Mouse (Mus musculus): ENCODE data around the gene Sypl. TPM values are rescaled to one million over a fixed set of nuclear protein-coding genes. Genes with fewer than 3 reads are reported as not detected.

The Sypl gene
- polyA plus RNA-seq, 1 experiment: 148 TPM

GRCm38 (mm10) chr12:33003339-33003965 is 49.8 kb downstream of the Sypl start:
- 82% methylated on average over 8 of the region's 8 CpGs for WGBS
- H3K36me3 ChIP-seq (ENCODE audit: control insufficient read depth, insufficient read depth, low read length): no peaks in the 10 kb centered on the region

GRCm38 (mm10) chr12:33005858-33006257 is 52.2 kb downstream of the Sypl start:
- Histone ChIP-seq H3K4me1 (ENCODE audit: control insufficient read depth, insufficient read depth, low read length) (no peaks in the 10 kb centered on the region), H3K27ac (ENCODE audit: insufficient read depth, low read depth, low read length) (no peak overlapping the region), H3K4me3 (ENCODE audit: insufficient read depth, low read depth, low read length) (no peak overlapping the region), H3K36me3 (ENCODE audit: control insufficient read depth, insufficient read depth, low read length) (no peaks in the 10 kb centered on the region), H3K27me3 (replicated peaks; ENCODE audit: control insufficient read depth, insufficient read depth, low read length) (no peaks in the 10 kb centered on the region)
- TF ChIP-seq POLR2A (IDR thresholded peaks at IDR 0.05; ENCODE audit: low read depth, low read length): no peak
- no peak for TF ChIP-seq CTCF (conservative IDR thresholded peaks at IDR 0.05; ENCODE audit: insufficient read depth, insufficient read length, low read depth, low read length)
- WGBS: 77% methylated on average over 5 of the region's 5 CpGs
- no peak for DNase-seq

More at GRCm38 (mm10) chr12:33003339-33003965, 49.8 kb downstream of the Sypl start:
- no peak for DNase-seq
- TF ChIP-seq POLR2A (IDR thresholded peaks at IDR 0.05; ENCODE audit: low read depth, low read length) (no peak), CTCF (conservative IDR thresholded peaks at IDR 0.05; ENCODE audit: insufficient read depth, insufficient read length, low read depth, low read length) (no peak)
- H3K27me3 ChIP-seq (replicated peaks; ENCODE audit: control insufficient read depth, insufficient read depth, low read length): no peaks in the 10 kb centered on the region
- no peaks in the 10 kb centered on the region for H3K4me1 ChIP-seq (ENCODE audit: control insufficient read depth, insufficient read depth, low read length)
- H3K4me3 ChIP-seq (ENCODE audit: insufficient read depth, low read depth, low read length): no peak overlapping the region
- no peak overlapping the region for H3K27ac ChIP-seq (ENCODE audit: insufficient read depth, low read depth, low read length)

GRCm38 (mm10) chr12:33007176-33007575 is 53.5 kb downstream of the Sypl start:
- no peak for DNase-seq
- Histone ChIP-seq H3K36me3 (ENCODE audit: control insufficient read depth, insufficient read depth, low read length) (no peaks in the 10 kb centered on the region), H3K4me3 (ENCODE audit: insufficient read depth, low read depth, low read length) (no peak overlapping the region), H3K4me1 (ENCODE audit: control insufficient read depth, insufficient read depth, low read length) (no peaks in the 10 kb centered on the region), H3K27ac (ENCODE audit: insufficient read depth, low read depth, low read length) (no peak overlapping the region), H3K27me3 (replicated peaks; ENCODE audit: control insufficient read depth, insufficient read depth, low read length) (no peaks in the 10 kb centered on the region)
- WGBS: 91% methylated on average over 2 of the region's 2 CpGs
- TF ChIP-seq CTCF (conservative IDR thresholded peaks at IDR 0.05; ENCODE audit: insufficient read depth, insufficient read length, low read depth, low read length) (no peak), POLR2A (IDR thresholded peaks at IDR 0.05; ENCODE audit: low read depth, low read length) (no peak)

DNA sequence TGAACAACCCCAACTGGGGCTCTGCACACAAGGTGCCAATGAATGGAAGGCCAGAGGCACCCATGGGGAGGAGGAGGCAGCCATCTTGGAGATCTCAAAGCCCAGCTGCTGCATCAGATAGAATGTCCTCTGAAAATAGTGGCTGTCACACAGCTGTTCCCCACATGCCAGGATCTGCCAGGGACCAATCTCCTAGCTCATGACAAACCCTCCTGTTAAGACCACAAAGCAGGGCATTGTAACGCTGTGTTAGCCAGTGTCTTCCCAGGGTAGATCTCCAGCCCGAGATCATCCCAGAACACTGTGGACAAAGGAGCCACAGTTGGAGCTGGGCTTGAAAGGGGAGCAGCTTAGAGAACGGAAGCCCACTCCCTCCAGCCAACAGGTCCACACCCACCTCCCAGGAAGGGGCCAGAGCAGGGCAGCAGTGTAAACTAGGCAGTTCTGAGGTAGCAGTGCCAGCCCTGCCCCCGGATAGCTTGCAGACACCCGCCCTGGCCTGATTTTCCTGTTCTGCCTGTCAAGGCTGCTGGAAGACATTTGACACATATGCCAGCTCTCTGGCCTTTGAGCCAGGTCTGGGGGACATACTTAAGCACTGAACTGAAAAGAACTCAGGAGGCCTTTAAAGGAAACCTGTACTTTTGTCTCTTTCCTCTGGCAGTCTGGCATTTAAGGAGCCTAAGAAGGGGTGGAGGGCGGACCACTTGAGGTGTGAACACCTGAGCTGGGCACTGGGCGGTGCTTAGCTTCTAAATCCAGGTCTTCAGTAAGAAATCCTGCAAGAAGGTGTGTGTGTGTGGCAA is 54.8 kb downstream of the Sypl start:
- WGBS: 48% methylated on average over 7 of the region's 7 CpGs
- no peak for TF ChIP-seq CTCF (conservative IDR thresholded peaks at IDR 0.05; ENCODE audit: insufficient read depth, insufficient read length, low read depth, low read length)
- Histone ChIP-seq H3K36me3 (ENCODE audit: control insufficient read depth, insufficient read depth, low read length) (no peaks in the 10 kb centered on the region), H3K27ac (ENCODE audit: insufficient read depth, low read depth, low read length) (no peak overlapping the region), H3K4me1 (ENCODE audit: control insufficient read depth, insufficient read depth, low read length) (no peaks in the 10 kb centered on the region), H3K27me3 (replicated peaks; ENCODE audit: control insufficient read depth, insufficient read depth, low read length) (no peaks in the 10 kb centered on the region), H3K4me3 (ENCODE audit: insufficient read depth, low read depth, low read length) (no peak overlapping the region)
- DNase-seq: peak; percentile 84

DNA sequence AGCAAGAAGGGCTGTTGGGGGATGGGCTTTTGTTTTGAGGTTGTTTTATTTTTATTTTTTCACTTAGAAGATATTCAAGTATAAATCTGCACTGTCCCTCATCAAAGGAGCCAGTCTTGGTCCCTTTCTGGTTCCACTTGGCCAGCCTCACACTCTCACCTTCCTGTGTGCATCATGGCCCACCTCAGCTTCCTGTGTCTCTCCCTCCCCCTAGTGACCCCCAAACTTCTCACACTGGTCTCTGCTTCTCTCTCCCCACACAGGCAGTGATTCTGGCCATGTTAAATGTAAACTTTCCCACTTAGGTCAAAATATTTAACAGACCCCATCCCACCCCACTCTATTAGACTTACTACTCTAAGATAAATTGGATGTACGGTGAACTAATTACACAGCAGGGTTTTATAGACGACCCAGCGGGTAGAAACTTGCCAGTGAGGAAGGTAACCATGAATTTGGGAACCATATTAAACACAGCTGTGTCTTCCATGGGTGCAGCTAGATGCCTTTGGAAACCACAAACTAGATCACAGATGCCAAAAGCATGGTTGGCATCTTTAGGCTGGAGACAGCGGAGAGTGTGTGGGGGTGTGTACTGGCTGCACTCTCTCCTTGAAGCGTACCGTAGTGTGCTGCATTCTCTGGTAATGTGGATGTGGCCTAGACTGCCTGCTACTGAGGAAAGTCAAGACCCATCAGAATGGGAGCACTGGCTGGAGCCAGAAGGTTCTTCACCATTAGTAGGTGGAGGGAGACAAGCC is 55.7 kb downstream of the Sypl start:
- Histone ChIP-seq H3K4me3 (ENCODE audit: insufficient read depth, low read depth, low read length) (no peak overlapping the region), H3K27me3 (replicated peaks; ENCODE audit: control insufficient read depth, insufficient read depth, low read length) (no peaks in the 10 kb centered on the region), H3K36me3 (ENCODE audit: control insufficient read depth, insufficient read depth, low read length) (no peaks in the 10 kb centered on the region), H3K27ac (ENCODE audit: insufficient read depth, low read depth, low read length) (no peak overlapping the region), H3K4me1 (ENCODE audit: control insufficient read depth, insufficient read depth, low read length) (no peaks in the 10 kb centered on the region)
- TF ChIP-seq CTCF (conservative IDR thresholded peaks at IDR 0.05; ENCODE audit: insufficient read depth, insufficient read length, low read depth, low read length) (no peak), POLR2A (IDR thresholded peaks at IDR 0.05; ENCODE audit: low read depth, low read length) (no peak)
- no peak for DNase-seq
- 92% methylated on average over 6 of the region's 6 CpGs for WGBS

- no peak overlapping the region for H3K4me3 ChIP-seq (ENCODE audit: insufficient read depth, low read depth, low read length)
- H3K36me3 ChIP-seq (ENCODE audit: control insufficient read depth, insufficient read depth, low read length): no peaks in the 10 kb centered on the region
- H3K27ac ChIP-seq (ENCODE audit: insufficient read depth, low read depth, low read length): no peak overlapping the region
- H3K4me1 ChIP-seq (ENCODE audit: control insufficient read depth, insufficient read depth, low read length): no peaks in the 10 kb centered on the region
- DNase-seq: peak; percentile 72
- WGBS: 43% methylated on average over 3 of the region's 3 CpGs
- TF ChIP-seq CTCF (conservative IDR thresholded peaks at IDR 0.05; ENCODE audit: insufficient read depth, insufficient read length, low read depth, low read length) (peak; percentile 96), POLR2A (IDR thresholded peaks at IDR 0.05; ENCODE audit: low read depth, low read length) (no peak)
- H3K27me3 ChIP-seq (replicated peaks; ENCODE audit: control insufficient read depth, insufficient read depth, low read length): no peaks in the 10 kb centered on the region
These were observed 56.3 kb downstream of the Sypl start for GRCm38 (mm10) chr12:33010026-33010425.

All from kidney, adult 2 months (tissue).